Mouse (Mus musculus) liver, embryonic 14.5 days (tissue): Measurements from ENCODE around the gene Cap2.

Experiments
- CTCF ChIP-seq: IDR thresholded peaks from 2 replicates; pipeline ENCODE4 v1.5.1; 2016; ENCODE audit warnings: antibody characterized with exemption, low read depth, control low read depth
- EP300 ChIP-seq: IDR thresholded peaks from 2 replicates; pipeline ENCODE4 v1.6.1; 2016; ENCODE audit warnings: antibody characterized with exemption, low read depth

DNA sequence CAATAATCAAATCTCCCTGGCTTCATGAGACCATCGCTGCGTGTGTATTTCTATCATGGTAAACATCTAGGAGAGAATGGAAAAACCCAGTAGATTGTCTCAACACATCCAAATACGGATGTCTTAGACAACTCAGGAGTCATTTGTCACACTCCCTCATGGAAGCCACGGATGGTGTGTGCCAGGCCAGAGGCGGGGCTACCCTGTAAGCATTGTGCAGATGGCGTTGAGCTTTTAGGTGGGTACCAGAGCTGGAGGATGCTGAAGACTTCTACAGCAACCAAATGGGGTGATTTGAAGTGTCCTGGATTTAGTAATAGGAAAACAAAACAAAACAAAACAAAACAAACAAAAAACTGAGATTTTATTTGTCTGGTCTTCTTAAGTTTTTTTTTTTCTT is 43.0 kb downstream of the Cap2 start:
- TF ChIP-seq CTCF: no peak
- TF ChIP-seq EP300: no peak
